Mouse (Mus musculus) kidney, embryonic 16.5 days (tissue): ENCODE results near the gene Stk31. TPM values are rescaled to one million over a fixed set of nuclear protein-coding genes. Genes with fewer than 3 reads are reported as not detected.
A peak's percentile ranks its signal among the peaks of the same experiment; 100 is the strongest.
"Not testable (repeated sequence)": the region's sequence is repeated elsewhere in the genome, so short reads cannot be mapped to it uniquely, and the experiment has no call there.

Experiments used
- ATAC-seq: fragments of 200-750 bp; cut with Nextera tagmentation; 2 replicates; pipeline ENCODE4 v1.8.0; 2017; ENCODE audit warnings: moderate TSS enrichment; ENCODE audit not compliant: low FRiP score, low TSS enrichment
- H3K27ac ChIP-seq: fragments of 300-500 bp; sonication (generic); 2 replicates; pipeline ENCODE4 v1.5.1; 2014; ENCODE audit warnings: low read length
- H3K27me3 ChIP-seq: fragments of 300-500 bp; sonication (generic); 2 replicates; pipeline ENCODE4 v1.6.1; 2014; ENCODE audit warnings: low read length, control low read depth, mixed read lengths; ENCODE audit not compliant: insufficient read depth
- H3K36me3 ChIP-seq: fragments of 300-500 bp; sonication (generic); 2 replicates; pipeline ENCODE4 v1.6.1; 2014; ENCODE audit warnings: low read length, control low read depth, mixed read lengths; ENCODE audit not compliant: insufficient read depth
- H3K4me1 ChIP-seq: fragments of 300-500 bp; sonication (generic); 2 replicates; pipeline ENCODE4 v1.6.1; 2014; ENCODE audit warnings: low read length, control low read depth, mixed read lengths; ENCODE audit not compliant: insufficient read depth
- H3K4me2 ChIP-seq: fragments of 300-500 bp; sonication (generic); replicated peaks from 2 replicates; pipeline ENCODE4 v1.6.1; 2014; ENCODE audit warnings: low read depth, low read length
- H3K4me3 ChIP-seq: fragments of 300-500 bp; sonication (generic); 2 replicates; pipeline ENCODE4 v1.5.1; 2014; ENCODE audit warnings: mild to moderate bottlenecking, low read length
- H3K9ac ChIP-seq: fragments of 300-500 bp; sonication (generic); replicated peaks from 2 replicates; pipeline ENCODE4 v1.6.1; 2014; ENCODE audit warnings: low read length
- H3K9me3 ChIP-seq: fragments of 300-500 bp; sonication (generic); 2 replicates; pipeline ENCODE4 v1.6.1; 2016; ENCODE audit warnings: low read length, control low read depth
- WGBS: fragments of 180-500 bp; shearing (Covaris S2); extraction: QIAGEN DNeasy Blood & Tissue Kit; methylation state at CpG from one replicate; pipeline ENCODE4 v1.1.7; 2014; 5-methylcytosine and 5-hydroxymethylcytosine counted together
- polyA plus RNA-seq: library from polyadenylated mRNA; unstranded; fragments of >200 nt; fragmentation: Nextera tagmentation; extraction: Ambion mirVana; gene quantifications from 2 replicates; pipeline ENCODE4 v1.2.1, GENCODE M21; 2015

Stk31 gene
- polyA plus RNA-seq, 1 experiment from 2014 or later: 0.11 TPM

DNA sequence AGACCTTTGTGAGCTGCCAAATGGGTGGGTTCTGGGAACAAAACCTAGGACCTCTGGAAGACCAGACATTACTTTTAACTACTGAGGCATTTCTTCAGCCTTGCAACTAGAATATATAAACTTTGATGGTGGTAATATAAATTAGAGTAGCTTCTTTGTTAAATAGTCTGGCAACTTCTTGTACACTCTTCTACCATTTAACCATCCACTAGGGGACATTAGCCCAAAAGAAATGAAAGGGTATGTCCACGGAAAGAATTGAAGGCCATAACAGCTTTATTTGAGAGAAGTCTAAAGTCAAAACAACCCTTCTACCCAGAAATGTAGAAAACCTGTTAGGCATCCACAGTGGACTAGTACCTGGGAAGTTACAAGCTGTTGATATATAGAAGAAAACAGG is 1.1 kb upstream of the Stk31 start:
- ATAC-seq: no peak
- WGBS: 73% methylated on average over 1 of the region's 1 CpGs

DNA sequence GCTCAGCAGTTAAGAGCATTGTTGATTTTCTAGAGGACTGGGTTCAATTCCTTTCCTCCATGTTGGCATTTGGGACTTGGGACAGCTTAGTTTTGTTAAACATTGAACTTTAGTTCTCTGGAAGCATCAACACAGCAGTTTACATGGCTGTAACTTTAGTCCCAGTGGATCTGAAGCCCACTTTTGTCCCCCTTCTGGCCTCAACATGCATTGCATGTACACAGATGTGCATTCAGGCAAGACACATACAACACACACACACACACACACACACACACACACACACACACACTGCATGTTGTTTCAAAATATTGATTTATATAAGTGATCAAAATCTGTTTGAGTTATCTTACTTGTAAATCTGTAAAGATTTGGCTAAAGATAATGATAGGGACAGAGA is 2.1 kb downstream of the Stk31 start:
- H3K27ac ChIP-seq: no peak overlapping the region

More for the DNA sequence above, 1.1 kb upstream of the Stk31 start:
- Histone ChIP-seq H3K4me2 (no peak overlapping the region), H3K9ac (no peak overlapping the region), H3K27me3 (no peaks in the 10 kb centered on the region), H3K4me3 (no peak overlapping the region), H3K9me3 (no peaks in the 10 kb centered on the region), H3K27ac (no peak overlapping the region), H3K36me3 (no peaks in the 10 kb centered on the region), H3K4me1 (no peaks in the 10 kb centered on the region)

DNA sequence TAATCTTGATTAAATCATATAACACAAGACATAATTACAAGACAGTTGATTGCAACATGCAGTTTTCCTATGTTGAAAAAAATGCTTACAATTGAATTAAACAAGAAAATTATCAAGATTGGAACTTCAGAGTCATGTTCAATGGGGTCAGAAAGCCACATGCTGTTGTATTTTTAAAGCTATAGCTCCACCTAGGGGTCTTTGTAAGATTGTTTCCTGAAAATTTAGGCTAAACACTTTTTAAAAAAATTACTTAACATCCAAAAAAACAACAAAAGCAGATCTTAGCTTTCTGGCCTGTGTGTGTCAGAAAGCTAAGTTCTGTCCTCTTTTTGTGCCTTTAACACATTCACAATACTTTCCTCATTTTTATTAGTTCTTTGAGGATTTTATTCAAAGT is 3.0 kb downstream of the Stk31 start:
- Histone ChIP-seq H3K27me3 (no peaks in the 10 kb centered on the region), H3K36me3 (no peaks in the 10 kb centered on the region), H3K4me1 (no peaks in the 10 kb centered on the region)

More for the DNA sequence above, 2.1 kb downstream of the Stk31 start:
- no peaks in the 10 kb centered on the region for H3K4me1 ChIP-seq
- no peaks in the 10 kb centered on the region for H3K27me3 ChIP-seq
- H3K9me3 ChIP-seq: no peaks in the 10 kb centered on the region
- no peak overlapping the region for H3K9ac ChIP-seq
- H3K36me3 ChIP-seq: no peaks in the 10 kb centered on the region
- no peak overlapping the region for H3K4me2 ChIP-seq
- H3K4me3 ChIP-seq: no peak overlapping the region
- no peak for ATAC-seq

DNA sequence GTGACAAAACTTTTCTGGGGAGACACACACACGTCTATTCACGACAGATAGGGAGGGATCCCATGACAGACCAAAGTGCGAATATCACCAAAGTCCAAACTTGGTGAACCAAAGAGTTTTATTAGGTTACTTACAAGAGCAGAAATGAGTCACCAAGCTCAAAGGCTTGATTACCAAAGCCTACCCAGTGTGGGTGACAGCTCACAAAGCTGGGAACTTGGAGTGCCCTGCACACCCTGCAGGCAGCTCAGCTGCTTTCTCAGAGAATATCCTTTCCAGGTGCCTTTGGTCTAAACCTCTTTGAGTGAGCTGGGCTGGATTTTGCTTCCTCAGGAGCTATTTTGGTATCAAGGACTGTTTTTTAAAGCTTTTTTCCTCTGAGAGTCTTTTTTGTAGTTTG is 15.4 kb downstream of the Stk31 start:
- H3K36me3 ChIP-seq: no peaks in the 10 kb centered on the region
- H3K27me3 ChIP-seq: no peaks in the 10 kb centered on the region
- H3K4me1 ChIP-seq: no peaks in the 10 kb centered on the region
- H3K9ac ChIP-seq: no peak overlapping the region
- H3K9me3 ChIP-seq: no peaks in the 10 kb centered on the region
- 79% methylated on average over 3 of the region's 3 CpGs for WGBS
- no peak overlapping the region for H3K4me3 ChIP-seq
- H3K27ac ChIP-seq: no peak overlapping the region
- no peak overlapping the region for H3K4me2 ChIP-seq
- no peak for ATAC-seq

More for the DNA sequence above, 3.0 kb downstream of the Stk31 start:
- Histone ChIP-seq H3K9me3 (no peaks in the 10 kb centered on the region), H3K27ac (no peak overlapping the region), H3K4me3 (no peak overlapping the region), H3K9ac (no peak overlapping the region), H3K4me2 (no peak overlapping the region)
- ATAC-seq: no peak

DNA sequence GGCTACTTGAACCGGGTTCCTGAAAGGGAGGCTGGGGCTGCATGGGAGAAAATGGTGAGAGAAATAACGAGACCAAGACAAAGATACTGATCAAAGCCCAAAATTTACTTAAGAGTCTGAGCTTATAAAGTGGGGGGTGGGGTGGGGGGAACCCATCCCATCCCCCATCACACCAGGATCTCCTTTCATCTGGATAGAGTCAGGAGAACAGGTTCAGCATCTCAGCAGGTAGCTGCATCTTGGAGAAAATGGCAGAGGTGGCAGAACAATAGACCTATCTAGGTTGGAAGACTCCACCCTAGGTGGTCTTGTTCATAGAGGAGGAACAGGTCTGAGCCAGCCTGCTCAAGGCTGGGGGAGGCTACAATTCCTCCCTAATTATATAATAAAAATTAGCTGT is 17.6 kb downstream of the Stk31 start:
- ATAC-seq, H3K27ac ChIP-seq, H3K4me1 ChIP-seq, H3K9ac ChIP-seq, H3K4me2 ChIP-seq, H3K27me3 ChIP-seq, H3K4me3 ChIP-seq, H3K36me3 ChIP-seq, H3K9me3 ChIP-seq: not testable (repeated sequence)
- 76% methylated on average over 2 of the region's 2 CpGs for WGBS

DNA sequence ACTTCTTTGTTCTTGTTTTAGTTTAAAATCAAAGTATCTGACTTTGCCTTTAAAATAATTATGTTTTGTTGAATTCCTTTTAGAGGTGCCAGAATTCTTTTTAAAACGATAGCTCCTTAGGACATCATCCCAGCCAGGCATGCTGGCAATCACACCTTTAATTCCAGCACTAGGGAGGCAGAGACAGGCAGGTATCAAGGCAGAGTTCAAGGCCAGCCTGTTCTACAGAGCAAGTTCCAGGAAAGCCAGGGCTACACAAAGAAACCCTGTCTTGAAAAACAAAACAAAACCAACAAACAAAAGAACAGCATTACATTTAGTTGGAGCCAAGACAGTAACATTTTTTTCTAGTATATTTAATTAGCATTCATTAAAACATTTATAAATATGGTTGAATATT is 20.6 kb downstream of the Stk31 start:
- 82% methylated on average over 1 of the region's 1 CpGs for WGBS
- no peak overlapping the region for H3K27ac ChIP-seq

DNA sequence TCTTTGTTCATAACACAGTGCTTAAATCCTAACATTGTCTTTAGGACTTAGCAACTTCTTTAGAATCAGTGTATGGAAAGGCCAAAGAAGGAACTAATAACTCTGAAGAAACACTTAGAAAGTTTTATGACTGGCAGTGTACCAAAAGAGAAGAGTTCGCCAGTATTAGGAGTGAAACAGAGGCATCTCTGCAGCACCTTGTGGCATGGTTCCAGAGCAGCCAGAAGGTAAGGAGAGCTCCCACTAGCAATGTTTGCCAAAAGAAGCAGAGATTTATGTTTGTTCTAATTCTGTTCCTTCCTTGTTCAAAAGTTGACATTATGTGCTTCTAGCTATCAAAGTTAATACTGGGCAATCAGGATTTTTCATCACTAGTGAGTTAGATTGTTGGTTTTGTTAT is 41.9 kb downstream of the Stk31 start:
- Histone ChIP-seq H3K4me3 (no peak overlapping the region), H3K9me3 (no peaks in the 10 kb centered on the region), H3K4me1 (no peaks in the 10 kb centered on the region), H3K27ac (no peak overlapping the region), H3K36me3 (no peaks in the 10 kb centered on the region), H3K9ac (no peak overlapping the region), H3K27me3 (no peaks in the 10 kb centered on the region), H3K4me2 (no peak overlapping the region)
- WGBS: 61% methylated on average over 1 of the region's 1 CpGs
- ATAC-seq: no peak

More for the DNA sequence above, 20.6 kb downstream of the Stk31 start:
- no peaks in the 10 kb centered on the region for H3K9me3 ChIP-seq
- no peak overlapping the region for H3K9ac ChIP-seq
- no peaks in the 10 kb centered on the region for H3K4me1 ChIP-seq
- H3K27me3 ChIP-seq: no peaks in the 10 kb centered on the region
- no peaks in the 10 kb centered on the region for H3K36me3 ChIP-seq
- H3K4me2 ChIP-seq: no peak overlapping the region
- no peak for ATAC-seq
- H3K4me3 ChIP-seq: no peak overlapping the region

DNA sequence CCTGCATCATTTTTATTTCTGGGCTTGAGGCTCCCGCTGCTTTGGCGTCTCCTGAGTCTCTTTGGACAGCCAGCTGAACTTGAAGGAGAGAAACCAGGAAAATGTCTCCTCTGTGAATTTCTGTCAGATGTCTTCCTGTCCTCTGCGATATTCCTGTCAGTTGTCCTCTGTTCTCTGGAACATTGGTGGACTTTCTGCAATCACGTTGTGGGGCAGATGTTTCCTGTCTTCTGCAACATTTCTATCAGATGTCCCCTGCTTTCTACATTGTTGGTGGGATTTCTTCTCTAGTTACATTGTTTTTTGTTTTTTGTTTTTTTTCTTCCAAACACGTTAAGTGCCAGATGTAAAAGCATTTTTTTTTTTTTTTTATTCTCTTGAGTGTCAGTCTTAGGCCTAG is 62.7 kb downstream of the Stk31 start:
- Histone ChIP-seq H3K4me3 (no peak overlapping the region), H3K27me3 (no peaks in the 10 kb centered on the region), H3K4me1 (no peaks in the 10 kb centered on the region), H3K4me2 (no peak overlapping the region), H3K36me3 (no peaks in the 10 kb centered on the region), H3K9me3 (no peaks in the 10 kb centered on the region), H3K27ac (no peak overlapping the region), H3K9ac (no peak overlapping the region)
- WGBS: 57% methylated on average over 5 of the region's 5 CpGs
- ATAC-seq: no peak

DNA sequence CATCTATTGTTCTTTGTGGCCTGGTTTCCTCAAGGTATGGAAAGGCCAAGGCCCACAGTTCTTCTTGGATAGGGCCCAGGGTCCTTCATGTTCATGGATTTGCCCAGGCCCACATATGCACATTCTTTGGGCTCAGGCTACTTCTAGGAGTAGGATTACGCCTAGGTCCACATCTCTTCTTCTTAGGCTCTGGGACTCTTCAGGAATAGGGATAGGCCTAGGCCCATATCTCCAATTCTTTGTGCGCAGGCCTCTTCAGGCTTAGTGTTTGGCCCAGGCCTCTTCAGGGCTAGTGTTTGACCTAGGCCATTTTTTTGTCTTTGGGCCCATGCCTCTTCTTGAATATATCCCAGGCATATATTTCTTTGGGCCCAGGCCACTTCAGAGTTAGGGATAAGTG is 87.8 kb downstream of the Stk31 start:
- Histone ChIP-seq H3K4me3 (no peak overlapping the region), H3K4me1 (no peaks in the 10 kb centered on the region), H3K9ac (no peak overlapping the region), H3K36me3 (no peaks in the 10 kb centered on the region), H3K27me3 (no peaks in the 10 kb centered on the region), H3K4me2 (no peak overlapping the region), H3K9me3 (peaks cover 14% of the 10 kb centered on the region), H3K27ac (no peak overlapping the region)
- no peak for ATAC-seq
- WGBS: 91% methylated on average over 2 of the region's 2 CpGs

DNA sequence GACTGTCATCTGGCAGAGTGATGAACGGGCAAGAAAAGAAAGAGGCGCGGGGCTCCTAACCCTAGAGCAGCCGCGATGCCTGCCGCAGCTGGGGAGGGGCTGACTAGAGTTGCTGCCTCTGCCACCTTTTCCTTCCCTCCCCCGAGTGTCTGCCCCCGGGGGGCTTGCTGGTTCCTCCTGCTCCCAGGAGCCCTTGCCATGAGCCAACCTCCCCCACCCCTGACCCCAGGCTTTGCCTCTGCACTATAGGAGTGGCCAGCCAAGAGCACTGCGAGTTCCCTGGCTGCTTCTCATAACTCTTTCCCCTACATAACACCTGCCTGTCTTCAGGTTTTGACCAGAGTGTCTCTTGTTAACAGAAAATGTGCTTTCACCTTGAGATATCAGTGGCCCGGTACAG is 96.1 kb downstream of the Stk31 start:
- no peak overlapping the region for H3K27ac ChIP-seq
- no peak for ATAC-seq
- H3K4me1 ChIP-seq: no peaks in the 10 kb centered on the region
- 83% methylated on average over 10 of the region's 10 CpGs for WGBS
- 0 out of 2 replicates have a peak, but pooled peaks cover 3% of the 10 kb centered on the region for H3K9me3 ChIP-seq
- H3K4me2 ChIP-seq: no peak overlapping the region
- H3K4me3 ChIP-seq: no peak overlapping the region
- H3K9ac ChIP-seq: no peak overlapping the region
- no peaks in the 10 kb centered on the region for H3K36me3 ChIP-seq
- H3K27me3 ChIP-seq: no peaks in the 10 kb centered on the region

DNA sequence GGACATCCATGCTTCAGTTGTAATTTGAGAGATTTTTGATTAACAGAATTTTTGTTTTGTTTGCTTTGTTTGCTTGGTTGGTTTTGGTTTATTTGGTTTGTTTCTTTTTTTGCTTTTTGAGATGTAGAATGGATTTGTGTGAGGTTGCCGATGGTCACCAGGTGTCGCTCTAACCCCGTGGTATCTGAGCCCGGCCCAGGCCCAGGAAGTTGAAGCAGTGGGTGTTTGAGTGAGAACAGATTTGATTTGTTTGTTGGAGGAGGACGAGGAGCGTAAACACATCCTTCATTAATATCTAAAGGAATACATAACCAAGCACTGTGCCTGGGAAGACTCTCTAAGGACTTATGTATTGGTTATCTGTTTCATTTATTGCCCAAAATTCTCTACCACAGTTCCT is 123.6 kb downstream of the Stk31 start:
- Histone ChIP-seq H3K36me3 (no peaks in the 10 kb centered on the region), H3K4me1 (0 out of 2 replicates have a peak, but pooled peaks cover 3% of the 10 kb centered on the region), H3K27me3 (no peaks in the 10 kb centered on the region), H3K9ac (no peak overlapping the region), H3K4me2 (peak overlapping the region; percentile 38), H3K4me3 (no peak overlapping the region), H3K9me3 (no peaks in the 10 kb centered on the region), H3K27ac (no peak overlapping the region)
- WGBS: 2% methylated on average over 6 of the region's 6 CpGs
- peak; percentile 69; the same call in 1 of the 2 replicates for ATAC-seq
